Mouse (Mus musculus): ENCODE data around the gene Ablim1.
A peak's percentile ranks its signal among the peaks of the same experiment; 100 is the strongest.

Ablim1 gene

GRCm38 (mm10) chr19:57009653-57010052 lies 305.1 kb downstream of the Ablim1 start:
- DNase-seq (ENCODE audit: low spot score) = no peak

GRCm38 (mm10) chr19:57007781-57008710 lies 306.7 kb downstream of the Ablim1 start, which contains the start of gene Afap1l2:
TSS of gene Afap1l2 (minus strand) at chr19:57008228.
- DNase-seq (ENCODE audit: low spot score) = peak; percentile 45

- DNase-seq (ENCODE audit: low spot score) = peak; percentile 43
Observed at GRCm38 (mm10) chr19:57007291-57007690, 307.4 kb downstream of the Ablim1 start.

- DNase-seq (ENCODE audit: low spot score) = no peak
Observed at GRCm38 (mm10) chr19:57006841-57007240, 307.9 kb downstream of the Ablim1 start.

GRCm38 (mm10) chr19:57005062-57005461 lies 309.7 kb downstream of the Ablim1 start:
- peak; percentile 54 for DNase-seq (ENCODE audit: low spot score)

- DNase-seq (ENCODE audit: low spot score) = no peak
Observed at GRCm38 (mm10) chr19:57003460-57003810, 311.3 kb downstream of the Ablim1 start.

GRCm38 (mm10) chr19:57002741-57003459 lies 311.8 kb downstream of the Ablim1 start:
- no peak for DNase-seq (ENCODE audit: low spot score)

- no peak for DNase-seq (ENCODE audit: low spot score)
Observed at GRCm38 (mm10) chr19:57001926-57002325, 312.8 kb downstream of the Ablim1 start.

- no peak for DNase-seq (ENCODE audit: low spot score)
Observed at GRCm38 (mm10) chr19:57000592-57000991, 314.1 kb downstream of the Ablim1 start.

- DNase-seq (ENCODE audit: low spot score) = no peak
Observed at GRCm38 (mm10) chr19:56999781-57000180, 314.9 kb downstream of the Ablim1 start.

GRCm38 (mm10) chr19:56998910-56999309 lies 315.8 kb downstream of the Ablim1 start:
- DNase-seq (ENCODE audit: low spot score) = no peak

- no peak for DNase-seq (ENCODE audit: low spot score)
Observed at GRCm38 (mm10) chr19:56998331-56998730, 316.4 kb downstream of the Ablim1 start.

- peak; percentile 67 for DNase-seq (ENCODE audit: low spot score)
Observed at GRCm38 (mm10) chr19:56997164-56997599, 317.5 kb downstream of the Ablim1 start.

GRCm38 (mm10) chr19:56995441-56995840 lies 319.3 kb downstream of the Ablim1 start:
- DNase-seq (ENCODE audit: low spot score) = no peak

GRCm38 (mm10) chr19:56994653-56995052 lies 320.1 kb downstream of the Ablim1 start:
- no peak for DNase-seq (ENCODE audit: low spot score)

- DNase-seq (ENCODE audit: low spot score) = no peak
Observed at GRCm38 (mm10) chr19:56993763-56994162, 321.0 kb downstream of the Ablim1 start.

- DNase-seq (ENCODE audit: low spot score) = no peak
Observed at GRCm38 (mm10) chr19:56992978-56993545, 321.7 kb downstream of the Ablim1 start.

GRCm38 (mm10) chr19:56990367-56991111 lies 324.2 kb downstream of the Ablim1 start:
- DNase-seq (ENCODE audit: low spot score) = peak; percentile 49

- DNase-seq (ENCODE audit: low spot score) = no peak
Observed at GRCm38 (mm10) chr19:56989171-56989570, 325.5 kb downstream of the Ablim1 start.

GRCm38 (mm10) chr19:56984229-56984628 lies 330.5 kb downstream of the Ablim1 start:
- no peak for DNase-seq (ENCODE audit: low spot score)

- no peak for DNase-seq (ENCODE audit: low spot score)
Observed at GRCm38 (mm10) chr19:56983757-56984156, 331.0 kb downstream of the Ablim1 start.
